Mouse (Mus musculus): ENCODE results near the gene Sik1. TPM values are rescaled to one million over a fixed set of nuclear protein-coding genes. Genes with fewer than 3 reads are reported as not detected.

The Sik1 gene
- polyA plus RNA-seq, 1 experiment, result 23.1 TPM

GRCm38 (mm10) chr17:31867061-31867460 is 11.5 kb upstream of the Sik1 start:
- no peak for TF ChIP-seq GATA1 (IDR thresholded peaks at IDR 0.05; ENCODE audit: low read length)

DNA sequence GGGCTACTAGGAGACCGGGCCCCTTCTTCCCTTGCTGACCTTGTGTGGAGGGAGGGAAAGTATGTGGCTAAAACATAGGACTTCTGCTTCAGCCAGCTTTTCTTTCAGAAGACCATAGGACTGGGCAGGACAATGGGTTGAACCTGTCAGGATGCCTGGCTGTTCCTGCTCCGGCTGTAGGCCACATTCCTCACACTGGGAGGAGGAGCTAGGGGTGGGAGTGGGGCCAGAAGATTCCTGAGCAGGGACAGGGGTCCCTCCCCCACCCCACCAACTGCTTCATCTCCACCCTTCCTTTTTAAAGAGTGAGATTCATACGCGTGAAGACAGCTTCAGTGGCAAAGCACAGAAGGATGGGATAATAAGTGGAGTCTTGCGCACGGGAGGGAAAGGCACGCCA is 10.0 kb upstream of the Sik1 start:
- TF ChIP-seq GATA1 (IDR thresholded peaks at IDR 0.05; ENCODE audit: low read length), result no peak

DNA sequence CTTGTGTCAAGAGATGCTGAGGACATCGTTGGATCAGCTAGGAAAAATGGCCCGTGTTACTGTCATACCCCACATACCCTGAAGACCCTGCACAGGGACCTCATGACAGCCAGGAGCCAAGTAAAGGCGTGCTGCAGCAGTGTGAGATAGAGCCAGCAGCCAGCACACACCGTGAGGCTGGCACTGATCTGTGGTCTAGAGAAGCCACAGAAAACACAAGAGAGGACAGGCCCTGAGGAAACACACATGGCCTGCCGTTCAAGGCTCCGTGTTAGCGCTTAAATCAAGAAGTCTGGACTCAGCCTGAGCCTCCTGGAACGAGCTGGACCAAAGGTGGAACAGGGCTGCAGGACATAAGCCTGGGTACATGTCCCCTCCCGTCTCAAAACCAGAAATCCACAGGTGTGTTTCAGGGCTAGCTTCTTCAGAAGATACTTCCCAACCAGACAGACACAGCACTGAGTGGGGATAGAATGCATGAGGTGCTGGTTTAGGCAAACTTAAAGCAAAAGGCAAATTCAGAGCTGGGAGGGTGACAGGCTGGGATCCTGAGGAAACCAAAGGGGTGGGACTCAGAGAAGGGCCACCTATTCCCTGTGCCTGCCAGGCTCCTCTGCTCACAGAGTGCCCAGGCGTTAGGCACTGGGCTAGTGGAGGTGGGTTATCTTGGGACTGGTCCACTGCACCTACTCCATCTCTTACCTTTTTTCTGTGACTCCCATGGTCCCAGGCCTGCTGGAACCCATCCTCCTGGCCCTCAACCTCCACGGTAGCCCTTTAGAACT is 9.3 kb upstream of the Sik1 start:
- TF ChIP-seq GATA1 (IDR thresholded peaks at IDR 0.05; ENCODE audit: low read length), result no peak

- no peak for TF ChIP-seq GATA1 (IDR thresholded peaks at IDR 0.05; ENCODE audit: low read length)
These were observed 7.7 kb upstream of the Sik1 start for GRCm38 (mm10) chr17:31863151-31863815.

- no peak for TF ChIP-seq GATA1 (IDR thresholded peaks at IDR 0.05; ENCODE audit: low read length)
These were observed 6.5 kb upstream of the Sik1 start for GRCm38 (mm10) chr17:31862136-31862535.

DNA sequence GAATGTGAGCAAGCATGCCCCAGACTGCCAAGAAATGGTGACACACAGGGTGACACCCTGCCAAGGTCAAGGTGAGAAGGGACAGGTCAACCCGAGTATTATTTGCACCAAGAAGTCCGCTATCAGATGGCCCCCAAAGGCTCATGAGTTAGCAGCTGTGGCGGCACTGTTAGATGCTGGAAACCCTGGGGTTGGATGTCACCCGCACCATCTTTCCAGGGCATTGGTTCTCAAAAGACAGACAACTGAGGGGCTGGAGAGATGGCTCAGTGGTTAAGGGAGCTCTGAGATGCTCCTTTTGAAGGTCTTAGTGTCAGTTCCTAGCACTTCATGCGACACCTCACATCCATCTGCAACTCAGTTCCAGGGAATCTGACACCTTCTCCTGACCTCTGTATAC is 6.1 kb upstream of the Sik1 start:
- no peak for TF ChIP-seq GATA1 (IDR thresholded peaks at IDR 0.05; ENCODE audit: low read length)

GRCm38 (mm10) chr17:31860856-31861255 is 5.3 kb upstream of the Sik1 start:
- TF ChIP-seq GATA1 (IDR thresholded peaks at IDR 0.05; ENCODE audit: low read length), result no peak

DNA sequence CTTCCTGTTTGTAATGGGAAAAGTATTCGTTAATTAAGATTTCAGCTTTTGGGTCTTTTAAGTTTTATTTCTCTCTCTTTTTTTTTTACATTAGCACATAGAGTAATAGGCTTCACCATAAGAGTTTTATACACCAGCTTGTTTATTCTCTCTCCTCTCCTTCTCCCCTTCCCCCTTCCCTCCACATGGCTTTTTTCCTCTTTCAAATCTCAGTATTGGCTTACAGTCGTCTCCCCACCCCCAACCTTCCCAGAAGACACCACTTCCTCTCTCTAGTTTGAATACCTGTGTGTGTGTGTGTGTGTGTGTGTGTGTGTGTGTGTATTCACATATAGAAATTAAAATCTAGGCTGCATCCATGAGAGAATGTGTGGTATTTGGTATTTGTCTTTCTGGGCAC is 3.8 kb upstream of the Sik1 start:
- TF ChIP-seq GATA1 (IDR thresholded peaks at IDR 0.05; ENCODE audit: low read length), result no peak

DNA sequence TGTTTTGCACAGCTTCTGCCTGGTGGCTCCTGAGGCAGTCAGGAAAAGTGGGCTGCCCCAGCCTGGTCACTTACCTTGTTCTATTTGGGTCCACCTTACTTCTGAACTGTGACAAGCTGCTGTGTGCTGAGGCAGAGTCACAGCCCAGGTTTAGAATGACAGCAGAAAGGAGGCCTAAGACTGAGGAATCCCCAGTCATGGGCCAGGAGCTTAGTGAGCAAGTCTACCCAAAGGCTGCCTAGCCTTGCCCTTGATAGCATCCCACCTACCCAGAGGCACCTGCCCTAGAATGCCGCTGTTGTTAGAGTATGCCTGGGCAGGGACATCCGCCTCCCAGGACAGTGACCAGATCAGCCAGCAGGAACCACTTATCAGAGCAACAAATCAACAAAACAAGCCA is 3.2 kb upstream of the Sik1 start:
- TF ChIP-seq GATA1 (IDR thresholded peaks at IDR 0.05; ENCODE audit: low read length), result no peak

DNA sequence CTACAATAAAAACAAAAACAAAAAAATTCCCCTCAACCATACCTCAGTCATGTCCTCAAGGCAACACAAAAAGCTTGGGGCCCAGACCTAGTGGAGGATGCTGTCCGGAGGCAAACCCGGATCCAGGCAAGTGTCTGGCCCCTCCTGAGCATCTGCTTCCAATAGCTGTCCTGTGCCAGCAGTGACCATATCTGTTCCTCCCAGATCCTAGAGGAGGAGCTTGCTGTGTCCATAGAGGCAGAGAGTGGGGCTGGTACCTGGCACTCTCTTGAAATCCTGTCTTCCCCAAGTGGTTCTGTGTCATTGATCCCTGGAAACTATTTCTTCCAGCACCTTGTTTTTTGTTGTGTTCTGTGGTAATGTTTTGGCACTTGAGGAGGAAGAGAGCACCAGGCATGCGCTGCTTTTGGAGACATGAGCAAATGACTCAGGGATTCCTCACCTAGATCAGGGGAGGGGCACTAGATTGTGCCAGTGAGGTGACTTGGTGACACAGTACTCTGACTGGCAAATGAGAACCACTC is 2.4 kb upstream of the Sik1 start:
- no peak for TF ChIP-seq GATA1 (IDR thresholded peaks at IDR 0.05; ENCODE audit: low read length)

DNA sequence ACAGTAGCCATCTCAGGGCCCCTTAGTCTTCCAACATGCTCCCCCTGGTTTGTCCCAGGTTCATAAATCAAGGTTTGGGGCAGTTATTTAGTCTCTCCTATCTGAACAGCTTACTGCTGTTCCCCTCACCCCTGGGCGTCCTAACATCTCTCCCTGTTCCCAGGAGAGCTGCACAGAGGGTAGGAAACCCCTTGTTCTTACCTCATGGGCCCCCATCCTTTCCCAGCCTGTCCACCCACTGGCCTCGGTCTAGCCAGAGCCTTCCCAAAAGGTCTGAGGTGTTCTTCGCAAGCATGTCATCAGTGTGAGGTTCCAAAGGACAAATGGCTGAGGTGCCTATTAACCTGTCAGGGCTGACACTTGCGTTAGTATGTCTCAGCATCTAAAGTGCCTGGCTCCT is 1.6 kb upstream of the Sik1 start:
- TF ChIP-seq GATA1 (IDR thresholded peaks at IDR 0.05; ENCODE audit: low read length), result no peak

DNA sequence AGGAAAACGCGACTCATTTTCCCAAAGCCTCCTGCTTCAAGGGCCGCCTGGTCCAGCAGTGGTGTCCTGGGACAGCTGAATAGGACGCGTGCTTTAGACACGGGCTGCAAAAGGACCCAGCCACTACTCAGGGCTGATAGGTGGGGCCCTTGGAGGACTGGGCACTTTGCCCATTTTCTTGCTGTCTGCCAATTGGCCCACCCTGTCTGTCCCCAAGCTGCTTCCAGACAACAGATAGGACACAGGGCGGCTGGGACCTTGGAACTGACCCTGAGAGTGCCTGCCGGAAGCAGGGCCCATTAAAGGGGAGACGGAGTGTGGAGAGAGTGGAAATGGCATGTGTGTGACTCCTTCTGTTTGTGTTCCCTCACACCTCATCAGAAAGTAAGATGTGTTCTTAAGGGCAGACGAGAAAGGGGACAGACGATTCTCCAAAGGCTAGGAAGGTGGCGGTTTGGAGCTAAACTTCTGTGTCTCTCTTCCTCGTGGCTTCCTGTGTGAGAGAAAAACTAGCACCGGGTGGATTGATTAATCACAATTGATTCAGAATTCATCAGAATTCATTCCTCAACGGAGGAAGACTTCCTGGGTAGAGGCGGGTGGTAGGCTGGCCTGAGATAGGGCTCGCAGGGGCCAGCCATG is 1.0 kb upstream of the Sik1 start:
- TF ChIP-seq GATA1 (IDR thresholded peaks at IDR 0.05; ENCODE audit: low read length), result no peak

DNA sequence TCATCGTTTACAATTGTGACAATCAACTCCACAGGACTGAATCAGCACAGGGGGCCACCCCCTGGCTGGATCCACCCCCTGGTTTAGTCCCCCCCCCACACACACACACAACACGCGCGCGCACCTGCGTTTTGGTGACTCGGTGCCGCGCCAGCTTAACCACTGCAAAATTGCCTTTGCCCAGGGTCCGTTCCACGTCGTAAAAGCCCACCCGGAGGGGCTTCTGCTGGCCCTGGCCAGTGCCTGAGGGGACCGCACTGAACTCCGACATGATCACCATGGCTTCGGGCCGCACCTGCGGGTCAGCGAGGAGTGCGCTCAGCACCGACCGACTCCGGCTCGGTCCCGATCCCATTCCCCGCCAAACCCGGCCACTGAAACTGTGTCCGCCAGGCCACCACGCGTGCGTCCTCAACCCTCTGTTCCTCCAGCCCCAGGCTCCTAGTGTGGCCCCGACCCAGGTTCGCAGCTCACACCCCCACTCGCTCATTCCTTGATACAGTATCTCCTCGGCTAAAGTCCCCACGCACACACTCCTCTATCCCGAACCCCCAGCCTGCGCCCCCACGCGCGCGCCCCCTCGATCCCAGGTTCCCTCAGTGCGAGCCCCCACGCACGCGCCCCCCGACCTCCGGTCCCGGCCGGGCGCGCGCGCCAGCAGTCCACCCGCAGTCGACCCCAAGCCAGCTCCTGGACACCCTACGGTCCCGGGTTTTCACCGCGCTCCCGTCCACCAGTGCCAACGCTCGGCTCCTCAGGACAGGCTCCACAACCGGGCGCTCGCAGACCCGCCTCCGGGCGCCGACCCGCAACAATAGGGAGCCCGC is 621 bp downstream of the Sik1 start:
- TF ChIP-seq GATA1 (IDR thresholded peaks at IDR 0.05; ENCODE audit: low read length), result no peak

GRCm38 (mm10) chr17:31853448-31854188 is 2.0 kb downstream of the Sik1 start:
- TF ChIP-seq GATA1 (IDR thresholded peaks at IDR 0.05; ENCODE audit: low read length), result no peak

All from G1E-ER4 (cell line).